Mouse (Mus musculus) forebrain, embryonic 12.5 days (tissue): Measurements from ENCODE around the gene Sh3rf1. TPM values are rescaled to one million over a fixed set of nuclear protein-coding genes. Genes with fewer than 3 reads are reported as not detected.

Experiments
- ATAC-seq: fragments of 200-750 bp; cut with Nextera tagmentation; 2 replicates; pipeline ENCODE4 v1.8.0; 2017; ENCODE audit warnings: moderate TSS enrichment; ENCODE audit not compliant: low FRiP score
- H3K27ac ChIP-seq: fragments of 300-500 bp; sonication (generic); 2 replicates; pipeline ENCODE4 v1.5.1; 2016; ENCODE audit warnings: mild to moderate bottlenecking
- H3K27me3 ChIP-seq: fragments of 300-500 bp; sonication (generic); 2 replicates; pipeline ENCODE4 v1.6.1; 2016; ENCODE audit warnings: mild to moderate bottlenecking
- H3K36me3 ChIP-seq: fragments of 300-500 bp; sonication (generic); replicated peaks from 2 replicates; pipeline ENCODE4 v1.6.1; 2016; ENCODE audit warnings: mild to moderate bottlenecking
- H3K4me1 ChIP-seq: fragments of 300-500 bp; sonication (generic); 2 replicates; pipeline ENCODE4 v1.6.1; 2016
- H3K4me2 ChIP-seq: fragments of 300-500 bp; sonication (generic); 2 replicates; pipeline ENCODE4 v1.6.1; 2016; ENCODE audit warnings: mild to moderate bottlenecking, moderate library complexity
- H3K4me3 ChIP-seq: fragments of 300-500 bp; sonication (generic); replicated peaks from 2 replicates; pipeline ENCODE4 v1.5.1; 2016; ENCODE audit warnings: mild to moderate bottlenecking
- H3K9ac ChIP-seq: fragments of 300-500 bp; sonication (generic); 2 replicates; pipeline ENCODE4 v1.6.1; 2016; ENCODE audit warnings: mild to moderate bottlenecking
- H3K9me3 ChIP-seq: fragments of 300-500 bp; sonication (generic); 2 replicates; pipeline ENCODE4 v1.6.1; 2016
- WGBS: fragments of 180-500 bp; shearing (Covaris S2); methylation state at CpG from one replicate; pipeline ENCODE4 v1.1.7; 2016; 5-methylcytosine and 5-hydroxymethylcytosine counted together
- polyA plus RNA-seq: library from polyadenylated mRNA; unstranded; fragments of >200 nt; fragmentation: Nextera tagmentation; extraction: Ambion mirVana; gene quantifications from 2 replicates; pipeline ENCODE4 v1.2.1, GENCODE M21; 2016

Gene Sh3rf1
- polyA plus RNA-seq, 1 experiment from 2014 or later, result 30.2 TPM

DNA sequence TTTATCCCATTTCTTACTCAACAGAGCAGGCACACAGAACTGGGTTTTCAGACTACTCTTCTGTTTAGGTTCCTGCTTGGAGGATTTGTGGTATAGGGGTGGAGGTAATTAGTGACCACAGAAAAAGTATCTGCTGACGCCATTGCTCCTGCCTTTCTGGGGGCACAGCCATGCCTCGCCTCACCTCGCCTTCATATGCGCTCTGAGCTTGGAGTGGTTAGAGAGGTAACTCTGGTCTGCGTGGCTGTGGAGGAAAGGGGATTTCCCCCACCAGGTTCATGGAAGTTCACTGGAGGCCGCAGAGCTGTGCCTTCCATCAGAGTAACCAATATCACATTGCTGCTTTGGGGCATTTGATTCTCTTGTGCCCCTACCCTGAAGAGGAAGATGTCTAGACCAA is 123.9 kb downstream of the Sh3rf1 start:
- no peak overlapping the region for H3K4me3 ChIP-seq
- H3K27me3 ChIP-seq, result no peaks in the 10 kb centered on the region
- no peak for ATAC-seq
- H3K27ac ChIP-seq, result no peak overlapping the region
- H3K9ac ChIP-seq, result no peak overlapping the region
- peaks cover 17% of the 10 kb centered on the region for H3K36me3 ChIP-seq
- H3K4me1 ChIP-seq, result peaks cover 10% of the 10 kb centered on the region; the same call in 1 of the 2 replicates
- H3K9me3 ChIP-seq, result no peaks in the 10 kb centered on the region
- no peak overlapping the region for H3K4me2 ChIP-seq
- WGBS, result 89% methylated on average over 6 of the region's 6 CpGs

DNA sequence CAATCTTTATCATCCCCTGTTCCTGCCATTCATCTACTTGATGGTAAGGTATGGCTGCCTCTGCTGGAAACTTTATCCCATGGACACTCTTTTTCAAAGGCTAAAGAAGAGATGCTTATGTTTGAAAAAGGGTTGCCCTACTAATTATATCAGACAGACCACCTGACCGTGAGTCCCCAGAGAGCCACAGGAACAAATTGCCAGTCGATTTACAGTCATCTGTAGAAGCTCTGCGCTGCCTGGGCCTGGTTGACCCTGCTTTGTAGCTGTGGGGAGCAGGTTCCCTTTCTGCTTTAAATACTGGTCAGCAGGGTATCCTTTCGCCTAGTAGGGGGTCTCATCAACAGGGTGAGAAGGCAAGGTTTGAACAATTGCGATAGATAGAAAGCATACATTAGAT is 124.4 kb downstream of the Sh3rf1 start:
- ATAC-seq, result no peak
- Histone ChIP-seq H3K36me3 (peaks cover 17% of the 10 kb centered on the region), H3K4me2 (no peak overlapping the region), H3K4me1 (peaks cover 8% of the 10 kb centered on the region; the same call in 1 of the 2 replicates), H3K9ac (no peak overlapping the region), H3K9me3 (no peaks in the 10 kb centered on the region), H3K4me3 (no peak overlapping the region), H3K27ac (no peak overlapping the region), H3K27me3 (no peaks in the 10 kb centered on the region)
- 72% methylated on average over 5 of the region's 5 CpGs for WGBS

DNA sequence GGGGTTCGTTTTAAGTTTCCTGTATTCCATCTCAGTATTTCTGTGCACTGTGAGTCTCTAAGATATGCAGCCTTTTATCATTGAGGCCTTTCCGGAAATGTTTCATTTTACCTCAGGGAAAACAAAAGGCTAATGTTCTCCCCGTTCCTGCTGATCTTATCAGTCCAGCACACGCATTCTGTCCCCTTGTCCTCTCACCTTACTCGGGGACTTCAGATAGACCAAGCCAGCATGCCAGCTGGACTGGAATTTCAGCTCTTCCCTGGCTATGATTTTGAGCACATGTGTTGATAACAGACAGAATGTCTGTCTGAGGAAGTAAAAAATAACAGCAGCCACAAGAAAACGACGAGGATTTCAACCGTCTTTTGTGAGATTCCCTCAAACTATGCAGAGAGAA is 124.8 kb downstream of the Sh3rf1 start:
- Histone ChIP-seq H3K27me3 (no peaks in the 10 kb centered on the region), H3K36me3 (peaks cover 17% of the 10 kb centered on the region), H3K4me1 (peaks cover 8% of the 10 kb centered on the region; the same call in 1 of the 2 replicates), H3K4me2 (no peak overlapping the region), H3K27ac (no peak overlapping the region), H3K9me3 (no peaks in the 10 kb centered on the region), H3K9ac (no peak overlapping the region), H3K4me3 (no peak overlapping the region)
- ATAC-seq, result no peak
- WGBS, result 78% methylated on average over 8 of the region's 8 CpGs

DNA sequence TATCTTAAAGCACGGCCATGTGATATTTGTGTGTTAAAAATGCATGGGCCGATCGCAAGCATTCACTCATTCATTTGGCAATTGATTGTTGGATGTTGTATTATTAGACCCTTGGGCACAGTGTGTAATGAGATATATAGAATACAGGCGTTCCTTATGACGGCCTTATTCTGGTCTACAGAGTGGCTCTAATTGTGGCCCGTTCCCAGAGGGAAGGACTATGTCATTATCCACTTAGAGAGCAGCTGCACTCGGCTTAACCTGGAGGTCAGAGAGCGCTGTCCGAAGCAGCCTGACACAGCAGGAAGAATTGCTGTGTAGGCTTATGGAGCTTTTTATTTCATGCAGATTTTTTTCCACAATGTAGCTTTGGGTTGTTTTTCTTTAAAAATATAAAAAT is 126.8 kb downstream of the Sh3rf1 start:
- Histone ChIP-seq H3K9ac (no peak overlapping the region), H3K4me1 (peaks cover 8% of the 10 kb centered on the region; the same call in 1 of the 2 replicates), H3K9me3 (no peaks in the 10 kb centered on the region), H3K27ac (no peak overlapping the region), H3K27me3 (no peaks in the 10 kb centered on the region), H3K4me3 (no peak overlapping the region), H3K4me2 (no peak overlapping the region), H3K36me3 (peaks cover 22% of the 10 kb centered on the region)
- WGBS, result 32% methylated on average over 9 of the region's 9 CpGs
- peak; percentile 62; the same call in 1 of the 2 replicates for ATAC-seq

DNA sequence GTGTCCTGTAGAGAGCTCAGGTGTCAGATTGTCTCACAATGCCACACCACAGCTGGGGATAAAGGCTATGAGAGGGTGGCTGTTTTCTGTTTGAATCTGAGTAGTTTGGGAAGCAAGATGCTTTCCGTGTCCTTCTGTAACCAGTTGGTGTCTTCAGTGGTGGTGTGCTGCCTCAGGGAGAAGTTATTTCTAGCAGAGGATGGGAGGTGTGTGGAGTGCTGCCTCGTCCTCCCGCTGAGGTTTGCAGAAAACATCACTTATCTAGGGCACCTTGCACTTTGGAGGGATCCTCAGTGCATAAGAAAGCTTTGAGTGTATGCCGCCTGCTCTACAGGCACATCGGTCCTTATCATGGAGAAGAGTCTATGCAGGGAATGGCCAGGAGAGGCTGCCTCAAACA is 128.0 kb downstream of the Sh3rf1 start:
- Histone ChIP-seq H3K4me1 (peaks cover 8% of the 10 kb centered on the region; the same call in 1 of the 2 replicates), H3K9ac (no peak overlapping the region), H3K36me3 (peaks cover 22% of the 10 kb centered on the region), H3K27ac (no peak overlapping the region), H3K4me2 (no peak overlapping the region), H3K9me3 (no peaks in the 10 kb centered on the region), H3K27me3 (no peaks in the 10 kb centered on the region), H3K4me3 (no peak overlapping the region)
- WGBS, result 92% methylated on average over 5 of the region's 5 CpGs
- ATAC-seq, result no peak

DNA sequence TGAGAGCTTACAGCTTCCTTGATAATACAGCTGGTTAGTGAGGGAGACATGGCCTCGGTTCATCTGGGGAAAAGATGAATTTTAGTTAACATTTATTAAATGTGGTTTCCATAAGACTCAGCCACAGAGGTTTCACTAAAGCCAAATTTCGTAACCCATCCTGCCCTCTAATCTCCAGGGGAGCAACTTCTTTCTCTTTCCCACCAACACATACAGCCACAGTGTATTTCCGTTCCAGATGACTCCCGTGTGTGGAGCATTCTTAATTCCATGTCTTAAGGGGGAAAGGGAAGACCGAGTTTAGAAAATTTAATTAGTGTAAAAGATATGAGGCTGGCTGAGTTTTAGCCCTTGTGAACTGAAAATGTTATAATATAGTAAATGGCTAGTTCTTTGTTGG is 131.8 kb downstream of the Sh3rf1 start:
- WGBS, result 79% methylated on average over 5 of the region's 5 CpGs
- peaks cover 11% of the 10 kb centered on the region for H3K4me1 ChIP-seq
- no peaks in the 10 kb centered on the region for H3K27me3 ChIP-seq
- H3K9ac ChIP-seq, result no peak overlapping the region
- H3K36me3 ChIP-seq, result peaks cover 29% of the 10 kb centered on the region
- H3K4me3 ChIP-seq, result no peak overlapping the region
- ATAC-seq, result no peak
- no peak overlapping the region for H3K4me2 ChIP-seq
- no peaks in the 10 kb centered on the region for H3K9me3 ChIP-seq
- H3K27ac ChIP-seq, result no peak overlapping the region

DNA sequence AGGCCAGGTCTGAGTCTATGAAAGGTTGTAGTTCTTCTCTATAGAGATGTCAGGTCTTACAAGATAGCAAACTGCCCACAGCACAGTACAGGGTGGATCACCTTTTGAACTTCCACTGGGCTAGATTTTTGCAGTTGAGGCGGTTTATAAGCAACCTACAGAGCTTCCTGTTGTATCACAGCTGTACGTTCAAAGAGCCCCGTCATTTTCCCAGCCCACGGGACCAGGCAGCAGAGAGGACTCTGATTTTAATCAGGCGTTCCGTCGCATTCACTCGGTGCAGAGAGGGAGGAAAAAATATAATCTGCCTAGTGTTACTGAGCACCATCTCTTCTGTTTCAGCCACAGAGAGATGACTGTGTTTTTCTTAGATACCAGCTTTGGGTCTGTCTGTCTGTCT is 135.3 kb downstream of the Sh3rf1 start:
- Histone ChIP-seq H3K4me3 (no peak overlapping the region), H3K27ac (no peak overlapping the region), H3K9me3 (no peaks in the 10 kb centered on the region)

DNA sequence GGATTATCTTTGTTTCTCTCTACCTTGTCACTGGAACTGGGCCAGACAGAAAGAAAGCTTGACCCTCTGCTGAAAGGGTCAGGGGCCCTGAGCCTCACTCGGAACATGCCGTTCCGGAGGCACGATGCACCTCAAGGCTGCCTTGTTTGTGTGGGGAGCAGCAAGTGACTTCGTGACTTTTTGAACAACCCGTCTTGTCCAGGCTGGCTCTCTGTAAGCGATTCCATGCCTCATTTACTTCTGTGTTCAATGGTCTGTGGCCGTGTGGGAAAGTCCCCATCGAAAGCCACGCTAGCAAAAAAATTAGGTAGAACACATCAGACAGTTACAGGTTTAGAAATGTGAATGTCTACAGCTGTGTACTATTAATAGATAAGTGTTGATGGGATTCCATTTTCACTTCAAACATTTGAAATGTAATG is 136.2 kb downstream of the Sh3rf1 start:
- Histone ChIP-seq H3K4me1 (peaks cover 10% of the 10 kb centered on the region), H3K27me3 (no peaks in the 10 kb centered on the region), H3K36me3 (peaks cover 53% of the 10 kb centered on the region), H3K9ac (no peak overlapping the region), H3K4me3 (no peak overlapping the region), H3K27ac (no peak overlapping the region), H3K9me3 (no peaks in the 10 kb centered on the region), H3K4me2 (no peak overlapping the region)
- ATAC-seq, result peak; percentile 12; the same call in 1 of the 2 replicates
- WGBS, result 61% methylated on average over 10 of the region's 10 CpGs

More for the DNA sequence above, 135.3 kb downstream of the Sh3rf1 start:
- 67% methylated on average over 8 of the region's 8 CpGs for WGBS
- Histone ChIP-seq H3K27me3 (no peaks in the 10 kb centered on the region), H3K4me2 (no peak overlapping the region), H3K9ac (no peak overlapping the region), H3K4me1 (peaks cover 10% of the 10 kb centered on the region), H3K36me3 (peaks cover 50% of the 10 kb centered on the region)
- ATAC-seq, result no peak

DNA sequence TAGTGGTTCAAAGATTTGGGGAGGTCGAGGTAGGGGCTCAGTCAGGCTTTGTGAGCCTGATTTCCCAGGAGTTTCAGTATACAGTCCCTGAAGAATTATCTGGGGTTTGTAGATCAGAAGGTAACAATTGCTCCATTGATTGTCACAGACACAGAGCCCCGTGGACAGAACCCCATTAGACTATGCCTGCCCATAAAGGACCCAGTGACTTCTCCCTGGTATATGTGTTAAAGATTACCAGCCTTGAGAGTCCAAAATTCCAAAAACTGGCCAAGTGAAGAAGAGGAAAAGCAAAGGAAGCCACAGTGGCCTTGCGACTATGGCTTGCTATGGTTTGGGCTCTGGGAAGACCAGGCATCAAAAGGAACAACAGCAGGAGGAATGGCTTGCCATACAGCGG is 136.7 kb downstream of the Sh3rf1 start:
- no peak for ATAC-seq
- Histone ChIP-seq H3K9ac (no peak overlapping the region), H3K9me3 (no peaks in the 10 kb centered on the region), H3K27me3 (no peaks in the 10 kb centered on the region), H3K27ac (no peak overlapping the region), H3K36me3 (peaks cover 58% of the 10 kb centered on the region), H3K4me1 (peaks cover 10% of the 10 kb centered on the region), H3K4me2 (no peak overlapping the region), H3K4me3 (no peak overlapping the region)
- 88% methylated on average over 4 of the region's 4 CpGs for WGBS

DNA sequence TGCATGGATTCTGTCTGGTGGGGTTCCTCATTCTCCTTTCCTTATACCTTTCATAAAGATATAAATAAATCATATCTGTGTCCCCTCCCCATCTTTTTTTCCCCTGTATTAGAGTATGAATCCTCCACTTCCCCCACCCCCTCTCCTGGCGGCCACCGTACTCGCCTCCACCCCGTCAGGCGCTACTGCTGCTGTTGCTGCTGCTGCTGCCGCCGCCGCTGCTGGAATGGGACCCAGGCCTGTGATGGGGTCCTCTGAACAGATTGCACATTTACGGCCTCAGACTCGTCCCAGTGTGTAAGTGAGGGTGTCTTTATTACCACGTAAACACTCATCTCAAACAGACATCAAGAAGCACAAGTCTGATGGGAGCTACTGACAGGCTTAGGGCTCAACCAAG is 137.8 kb downstream of the Sh3rf1 start:
- ATAC-seq, result no peak

DNA sequence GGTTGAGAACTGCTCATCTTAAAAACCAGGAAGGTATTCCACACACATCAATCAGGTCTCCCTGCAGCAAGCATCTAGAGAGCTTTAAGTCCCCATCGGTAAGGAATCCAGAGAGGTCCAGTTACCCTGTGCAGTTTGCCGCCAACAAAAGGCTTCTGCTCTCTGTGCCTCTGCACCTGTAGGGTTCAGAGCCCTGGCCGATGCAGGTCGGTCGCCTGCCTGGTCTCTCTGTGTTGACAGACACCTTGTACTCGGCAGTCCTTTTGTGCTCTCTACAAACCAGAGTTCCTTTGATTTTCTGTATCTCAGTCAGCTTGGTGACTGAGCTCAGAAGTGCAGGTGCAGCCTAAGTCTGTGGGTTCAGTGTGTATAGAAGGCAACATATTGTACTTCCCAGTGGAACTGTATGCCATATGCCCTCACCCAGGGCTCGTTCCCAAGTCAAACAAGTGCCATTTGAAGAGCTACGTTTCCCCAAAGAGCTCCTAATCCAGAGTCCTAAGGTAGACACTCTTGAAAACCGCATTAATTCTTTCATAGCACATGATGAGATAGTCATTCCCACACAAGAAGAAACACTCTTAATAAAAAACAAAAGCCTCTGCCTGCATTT is 138.7 kb downstream of the Sh3rf1 start:
- WGBS, result 80% methylated on average over 9 of the region's 9 CpGs
- Histone ChIP-seq H3K4me3 (no peak overlapping the region), H3K4me2 (no peak overlapping the region), H3K9ac (no peak overlapping the region), H3K27me3 (no peaks in the 10 kb centered on the region), H3K4me1 (peaks cover 10% of the 10 kb centered on the region), H3K36me3 (peaks cover 61% of the 10 kb centered on the region), H3K9me3 (no peaks in the 10 kb centered on the region), H3K27ac (no peak overlapping the region)
- no peak for ATAC-seq

More for the DNA sequence above, 137.8 kb downstream of the Sh3rf1 start:
- WGBS, result 90% methylated on average over 11 of the region's 11 CpGs
- Histone ChIP-seq H3K27ac (no peak overlapping the region), H3K9me3 (no peaks in the 10 kb centered on the region), H3K4me1 (peaks cover 10% of the 10 kb centered on the region), H3K4me2 (no peak overlapping the region), H3K36me3 (peaks cover 64% of the 10 kb centered on the region), H3K9ac (no peak overlapping the region), H3K4me3 (no peak overlapping the region), H3K27me3 (no peaks in the 10 kb centered on the region)

DNA sequence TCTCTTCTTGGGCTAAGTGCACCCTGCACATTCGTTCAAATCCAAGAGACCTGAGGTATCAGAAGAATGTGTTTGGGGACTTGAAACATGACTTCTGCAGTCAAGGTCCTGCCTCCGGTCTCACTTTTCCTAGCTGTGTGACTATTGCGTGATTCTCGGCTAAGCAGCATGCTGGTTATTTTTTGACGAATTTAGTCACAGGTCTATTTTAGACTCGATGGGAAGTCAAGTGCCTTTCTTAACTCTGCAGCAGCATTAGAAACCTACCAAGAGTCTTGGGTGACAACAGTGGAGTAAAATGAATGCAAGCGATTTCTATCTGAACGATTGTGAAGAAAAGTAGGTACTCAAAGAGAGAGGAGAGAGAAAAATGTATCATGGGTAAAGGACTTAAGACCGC is 149.6 kb downstream of the Sh3rf1 start:
- no peak for ATAC-seq
- Histone ChIP-seq H3K4me1 (peaks cover 19% of the 10 kb centered on the region), H3K27ac (no peak overlapping the region), H3K9ac (no peak overlapping the region), H3K9me3 (no peaks in the 10 kb centered on the region), H3K4me3 (no peak overlapping the region), H3K27me3 (no peaks in the 10 kb centered on the region), H3K36me3 (peaks cover 46% of the 10 kb centered on the region), H3K4me2 (no peak overlapping the region)
- WGBS, result 96% methylated on average over 9 of the region's 9 CpGs

DNA sequence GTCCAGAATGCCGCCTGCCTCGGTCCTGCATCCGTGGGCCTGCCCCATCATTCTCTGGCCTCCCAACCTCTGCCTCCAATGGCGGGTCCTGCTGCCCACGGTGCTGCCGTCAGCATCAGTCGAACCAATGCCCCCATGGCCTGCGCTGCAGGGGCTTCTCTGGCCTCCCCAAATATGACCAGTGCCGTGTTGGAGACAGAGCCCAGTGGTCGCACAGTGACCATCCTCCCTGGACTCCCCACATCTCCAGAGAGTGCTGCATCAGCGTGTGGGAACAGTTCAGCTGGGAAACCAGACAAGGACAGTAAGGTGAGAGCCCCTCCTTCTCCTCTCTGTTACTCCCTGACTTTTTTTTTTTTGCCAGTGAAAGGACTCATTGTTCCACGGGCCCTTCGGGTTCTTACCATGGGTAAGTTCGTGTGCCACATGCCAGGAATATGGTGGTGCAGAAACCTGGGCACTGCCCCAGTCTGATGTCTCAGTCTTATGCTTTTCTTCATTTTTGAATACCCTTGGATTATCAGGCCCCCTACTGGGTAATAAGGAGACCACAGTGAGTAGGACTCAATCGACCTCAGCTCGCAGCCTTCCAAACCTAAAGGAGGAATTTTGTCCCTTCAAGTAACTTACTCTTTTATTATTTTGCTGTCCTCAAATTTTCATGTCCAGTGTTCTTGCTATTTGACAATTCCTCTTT is 150.5 kb downstream of the Sh3rf1 start:
- Histone ChIP-seq H3K4me3 (no peak overlapping the region), H3K9me3 (no peaks in the 10 kb centered on the region), H3K9ac (no peak overlapping the region), H3K27ac (no peak overlapping the region), H3K4me2 (no peak overlapping the region), H3K27me3 (no peaks in the 10 kb centered on the region), H3K36me3 (peaks cover 46% of the 10 kb centered on the region), H3K4me1 (peaks cover 28% of the 10 kb centered on the region)
- WGBS, result 82% methylated on average over 16 of the region's 16 CpGs
- ATAC-seq, result peak; percentile 37; the same call in 1 of the 2 replicates
